Mouse (Mus musculus) liver, embryonic 13.5 days (tissue): ENCODE results near the gene Scn3b. TPM values are rescaled to one million over a fixed set of nuclear protein-coding genes. Genes with fewer than 3 reads are reported as not detected.

ENCODE experiments used
- ATAC-seq: fragments of 200-750 bp; cut with Nextera tagmentation; 2 replicates; pipeline ENCODE4 v1.8.0; 2017; ENCODE audit warnings: low read depth, mild to moderate bottlenecking, moderate number of reproducible peaks, moderate library complexity
- DNase-seq: peaks from one replicate; pipeline ENCODE4 v3.0.0; 2022
- H3K27ac ChIP-seq: fragments of 300-500 bp; sonication (generic); 2 replicates; pipeline ENCODE4 v1.5.1; 2015; ENCODE audit warnings: moderate library complexity, mild to moderate bottlenecking, inconsistent platforms
- H3K27me3 ChIP-seq: fragments of 300-500 bp; sonication (generic); 2 replicates; pipeline ENCODE4 v1.6.1; 2015; ENCODE audit warnings: mild to moderate bottlenecking, inconsistent platforms
- H3K36me3 ChIP-seq: fragments of 300-500 bp; sonication (generic); 2 replicates; pipeline ENCODE4 v1.6.1; 2015; ENCODE audit warnings: mild to moderate bottlenecking, inconsistent platforms
- H3K4me1 ChIP-seq: fragments of 300-500 bp; sonication (generic); replicated peaks from 2 replicates; pipeline ENCODE4 v1.6.1; 2015; ENCODE audit warnings: inconsistent platforms
- H3K4me2 ChIP-seq: fragments of 300-500 bp; sonication (generic); 2 replicates; pipeline ENCODE4 v1.6.1; 2015; ENCODE audit warnings: inconsistent platforms, mild to moderate bottlenecking, moderate library complexity
- H3K4me3 ChIP-seq: fragments of 300-500 bp; sonication (generic); replicated peaks from 2 replicates; pipeline ENCODE4 v1.5.1; 2015; ENCODE audit warnings: mild to moderate bottlenecking, inconsistent platforms
- H3K9ac ChIP-seq: fragments of 300-500 bp; sonication (generic); 2 replicates; pipeline ENCODE4 v1.6.1; 2015; ENCODE audit warnings: mild to moderate bottlenecking, inconsistent platforms
- H3K9me3 ChIP-seq: fragments of 300-500 bp; sonication (generic); replicated peaks from 2 replicates; pipeline ENCODE4 v1.6.1; 2016; ENCODE audit warnings: inconsistent platforms
- WGBS: fragments of 180-500 bp; shearing (Covaris S2); methylation state at CpG from one replicate; pipeline ENCODE4 v1.1.7; 2015; ENCODE audit not compliant: insufficient replicate concordance; 5-methylcytosine and 5-hydroxymethylcytosine counted together
- polyA plus RNA-seq: library from polyadenylated mRNA; unstranded; fragments of >200 nt; fragmentation: Nextera tagmentation; extraction: Ambion mirVana; gene quantifications from 2 replicates; pipeline ENCODE4 v1.2.1, GENCODE M21; 2015

Gene Scn3b
- polyA plus RNA-seq, 1 experiment from 2014 or later = 0.30 TPM

GRCm38 (mm10) chr9:40297969-40298368 lies 29.0 kb downstream of the Scn3b start:
- ATAC-seq (no peak), DNase-seq (no peak)
- H3K27ac ChIP-seq = no peak overlapping the region
- no peaks in the 10 kb centered on the region for H3K27me3 ChIP-seq
- H3K4me2 ChIP-seq = no peak overlapping the region
- 63% methylated on average over 9 of the region's 9 CpGs for WGBS
- H3K9ac ChIP-seq = no peak overlapping the region
- no peak overlapping the region for H3K4me3 ChIP-seq
- no peaks in the 10 kb centered on the region for H3K9me3 ChIP-seq
- H3K4me1 ChIP-seq = no peaks in the 10 kb centered on the region
- no peaks in the 10 kb centered on the region for H3K36me3 ChIP-seq

- DNase-seq (no peak), ATAC-seq (no peak)
- 0 out of 2 replicates have a peak, but pooled peaks cover 3% of the 10 kb centered on the region for H3K36me3 ChIP-seq
- H3K27ac ChIP-seq = no peak overlapping the region
- H3K4me1 ChIP-seq = no peaks in the 10 kb centered on the region
- H3K9me3 ChIP-seq = no peaks in the 10 kb centered on the region
- 77% methylated on average over 7 of the region's 7 CpGs for WGBS
- H3K9ac ChIP-seq = no peak overlapping the region
- H3K27me3 ChIP-seq = no peaks in the 10 kb centered on the region
- no peak overlapping the region for H3K4me3 ChIP-seq
- H3K4me2 ChIP-seq = no peak overlapping the region
These were observed 30.3 kb downstream of the Scn3b start for GRCm38 (mm10) chr9:40299323-40299722.

GRCm38 (mm10) chr9:40300018-40300989 lies 31.3 kb downstream of the Scn3b start:
- Histone ChIP-seq H3K36me3 (0 out of 2 replicates have a peak, but pooled peaks cover 3% of the 10 kb centered on the region), H3K27ac (no peak overlapping the region), H3K4me3 (no peak overlapping the region), H3K4me2 (no peak overlapping the region), H3K9me3 (no peaks in the 10 kb centered on the region), H3K27me3 (no peaks in the 10 kb centered on the region), H3K4me1 (no peaks in the 10 kb centered on the region), H3K9ac (no peak overlapping the region)
- WGBS = 72% methylated on average over 15 of the region's 15 CpGs
- DNase-seq (no peak), ATAC-seq (no peak)

- Histone ChIP-seq H3K36me3 (0 out of 2 replicates have a peak, but pooled peaks cover 3% of the 10 kb centered on the region), H3K4me1 (no peaks in the 10 kb centered on the region), H3K9ac (no peak overlapping the region), H3K4me3 (no peak overlapping the region), H3K27me3 (no peaks in the 10 kb centered on the region), H3K4me2 (no peak overlapping the region), H3K27ac (no peak overlapping the region), H3K9me3 (no peaks in the 10 kb centered on the region)
- WGBS = 75% methylated on average over 5 of the region's 5 CpGs
- ATAC-seq = no peak
- no peak for DNase-seq
These were observed 32.5 kb downstream of the Scn3b start for GRCm38 (mm10) chr9:40301475-40301874.

- Histone ChIP-seq H3K4me2 (no peak overlapping the region), H3K4me3 (no peak overlapping the region), H3K9me3 (no peaks in the 10 kb centered on the region), H3K27ac (no peak overlapping the region), H3K4me1 (no peaks in the 10 kb centered on the region), H3K27me3 (no peaks in the 10 kb centered on the region), H3K9ac (no peak overlapping the region), H3K36me3 (0 out of 2 replicates have a peak, but pooled peaks cover 3% of the 10 kb centered on the region)
- ATAC-seq (no peak), DNase-seq (no peak)
- WGBS = 64% methylated on average over 8 of the region's 8 CpGs
These were observed 33.4 kb downstream of the Scn3b start for GRCm38 (mm10) chr9:40302375-40302774.

- ATAC-seq (no peak), DNase-seq (no peak)
- Histone ChIP-seq H3K9me3 (no peaks in the 10 kb centered on the region), H3K36me3 (0 out of 2 replicates have a peak, but pooled peaks cover 3% of the 10 kb centered on the region), H3K4me2 (no peak overlapping the region), H3K4me1 (no peaks in the 10 kb centered on the region), H3K4me3 (no peak overlapping the region), H3K27ac (no peak overlapping the region), H3K27me3 (no peaks in the 10 kb centered on the region), H3K9ac (no peak overlapping the region)
- 84% methylated on average over 8 of the region's 8 CpGs for WGBS
These were observed 35.2 kb downstream of the Scn3b start for GRCm38 (mm10) chr9:40304243-40304642.

GRCm38 (mm10) chr9:40307311-40307710 lies 38.3 kb downstream of the Scn3b start:
- H3K27ac ChIP-seq = no peak overlapping the region
- WGBS = 71% methylated on average over 3 of the region's 3 CpGs
- no peaks in the 10 kb centered on the region for H3K9me3 ChIP-seq
- no peak overlapping the region for H3K9ac ChIP-seq
- DNase-seq (no peak), ATAC-seq (no peak)
- no peak overlapping the region for H3K4me3 ChIP-seq
- no peaks in the 10 kb centered on the region for H3K4me1 ChIP-seq
- H3K27me3 ChIP-seq = no peaks in the 10 kb centered on the region
- H3K36me3 ChIP-seq = 0 out of 2 replicates have a peak, but pooled peaks cover 3% of the 10 kb centered on the region
- no peak overlapping the region for H3K4me2 ChIP-seq

GRCm38 (mm10) chr9:40309876-40310275 lies 40.9 kb downstream of the Scn3b start:
- no peak overlapping the region for H3K9ac ChIP-seq
- no peaks in the 10 kb centered on the region for H3K9me3 ChIP-seq
- 74% methylated on average over 6 of the region's 6 CpGs for WGBS
- ATAC-seq = no peak
- H3K4me1 ChIP-seq = no peaks in the 10 kb centered on the region
- H3K4me3 ChIP-seq = no peak overlapping the region
- no peaks in the 10 kb centered on the region for H3K36me3 ChIP-seq
- no peaks in the 10 kb centered on the region for H3K27me3 ChIP-seq
- H3K27ac ChIP-seq = no peak overlapping the region
- H3K4me2 ChIP-seq = no peak overlapping the region
- no peak for DNase-seq

GRCm38 (mm10) chr9:40311813-40312212 lies 42.8 kb downstream of the Scn3b start:
- DNase-seq (no peak), ATAC-seq (no peak)
- no peaks in the 10 kb centered on the region for H3K27me3 ChIP-seq
- no peaks in the 10 kb centered on the region for H3K36me3 ChIP-seq
- H3K4me3 ChIP-seq = no peak overlapping the region
- H3K4me2 ChIP-seq = no peak overlapping the region
- 71% methylated on average over 9 of the region's 9 CpGs for WGBS
- no peaks in the 10 kb centered on the region for H3K9me3 ChIP-seq
- H3K9ac ChIP-seq = no peak overlapping the region
- no peak overlapping the region for H3K27ac ChIP-seq
- no peaks in the 10 kb centered on the region for H3K4me1 ChIP-seq

- Histone ChIP-seq H3K4me1 (peaks cover 14% of the 10 kb centered on the region), H3K27me3 (no peaks in the 10 kb centered on the region), H3K9ac (no peak overlapping the region), H3K4me3 (no peak overlapping the region), H3K4me2 (no peak overlapping the region), H3K36me3 (no peaks in the 10 kb centered on the region), H3K27ac (no peak overlapping the region), H3K9me3 (no peaks in the 10 kb centered on the region)
- DNase-seq = no peak
- ATAC-seq = no peak
- 68% methylated on average over 9 of the region's 9 CpGs for WGBS
These were observed 48.0 kb downstream of the Scn3b start for GRCm38 (mm10) chr9:40316865-40317660.

GRCm38 (mm10) chr9:40317735-40318134 lies 48.7 kb downstream of the Scn3b start:
- WGBS = 72% methylated on average over 4 of the region's 4 CpGs
- Histone ChIP-seq H3K4me2 (no peak overlapping the region), H3K27ac (no peak overlapping the region), H3K4me1 (peaks cover 20% of the 10 kb centered on the region), H3K9ac (no peak overlapping the region), H3K4me3 (no peak overlapping the region), H3K9me3 (no peaks in the 10 kb centered on the region), H3K27me3 (no peaks in the 10 kb centered on the region), H3K36me3 (no peaks in the 10 kb centered on the region)
- DNase-seq = no peak
- ATAC-seq = no peak
